Mouse (Mus musculus): ENCODE measurements around the gene Atp6v0a2.

DNA sequence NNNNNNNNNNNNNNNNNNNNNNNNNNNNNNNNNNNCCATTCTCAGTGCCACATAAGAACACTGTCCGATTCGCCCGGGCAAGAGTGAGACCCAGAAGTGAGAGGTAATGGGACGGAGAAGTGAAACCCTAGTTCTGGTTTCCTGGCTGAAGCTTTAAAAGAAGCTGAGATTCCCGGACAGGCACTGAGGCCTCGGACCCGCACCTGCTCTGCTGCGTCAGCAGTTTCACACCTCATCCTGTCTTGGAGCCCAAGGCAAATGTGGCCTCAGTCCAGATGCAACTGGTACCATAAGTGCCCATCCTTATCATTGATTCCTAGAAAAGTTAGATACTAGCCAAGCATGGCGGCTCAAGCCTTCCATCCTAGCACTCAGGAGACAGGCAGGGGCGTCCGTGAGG is 3.3 kb downstream of the Atp6v0a2 start:
- TF ChIP-seq POLR2A (IDR thresholded peaks at IDR 0.05; ENCODE audit: extremely low read depth, insufficient read depth, low read length) (no peak), CTCF (IDR thresholded peaks at IDR 0.05; ENCODE audit: low read depth, low read length) (no peak)

Data from liver, adult 2 months (tissue).